Mouse (Mus musculus) liver, postnatal 0 days (tissue): ENCODE results near the gene Hepacam.

Experiments used
- CTCF ChIP-seq: sonication (generic); IDR thresholded peaks from 2 replicates; pipeline ENCODE4 v1.5.1; 2016; ENCODE audit warnings: antibody characterized with exemption, low read depth
- EP300 ChIP-seq: IDR thresholded peaks from 2 replicates; pipeline ENCODE4 v1.6.1; 2016; ENCODE audit warnings: antibody characterized with exemption, low read depth, mild to moderate bottlenecking

GRCm38 (mm10) chr9:37371232-37371801 lies 4.2 kb downstream of the Hepacam start:
- TF ChIP-seq CTCF (no peak), EP300 (no peak)
